Mouse (Mus musculus): Measurements from ENCODE around the gene Lgals2. TPM values are rescaled to one million over a fixed set of nuclear protein-coding genes. Genes with fewer than 3 reads are reported as not detected.
"Not testable (repeated sequence)": the region's sequence is repeated elsewhere in the genome, so short reads cannot be mapped to it uniquely, and the experiment has no call there.

Lgals2 gene
- polyA plus RNA-seq, 1 experiment from 2014 or later = not detected

DNA sequence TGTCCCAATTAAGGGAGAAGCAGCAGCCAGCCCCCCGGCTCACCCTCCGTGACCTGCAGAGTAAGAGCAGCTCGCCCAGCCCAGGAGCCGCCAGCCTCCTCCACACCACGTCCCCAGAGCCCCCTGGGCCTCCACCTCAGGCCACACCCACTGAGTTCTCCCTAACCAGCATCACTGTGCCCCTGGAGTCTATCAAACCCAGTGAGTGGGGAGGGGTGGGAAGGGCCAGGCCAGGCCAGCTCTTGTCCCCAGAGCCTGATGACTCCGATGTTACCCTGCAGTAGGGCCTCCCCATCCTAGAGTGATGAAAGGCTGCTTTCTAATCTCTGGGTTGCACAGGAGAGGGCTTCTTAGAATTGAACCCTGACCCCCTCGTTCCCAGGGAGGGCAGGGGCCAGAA, 37.1 kb upstream of the Lgals2 start:
- Histone ChIP-seq H3K27ac (no peak overlapping the region), H3K4me2 (replicated peaks) (no peak overlapping the region), H3K4me3 (no peak overlapping the region), H3K36me3 (peaks cover 69% of the 10 kb centered on the region), H3K9me3 (no peaks in the 10 kb centered on the region), H3K27me3 (no peaks in the 10 kb centered on the region), H3K9ac (peak overlapping the region; percentile 4; the same call in 1 of the 2 replicates), H3K4me1 (peaks cover 26% of the 10 kb centered on the region; the same call in 1 of the 2 replicates)
- ATAC-seq (ENCODE audit: insufficient number of reproducible peaks, insufficient read depth, low FRiP score, low TSS enrichment) = no peak
- WGBS = 56% methylated on average over 7 of the region's 7 CpGs

DNA sequence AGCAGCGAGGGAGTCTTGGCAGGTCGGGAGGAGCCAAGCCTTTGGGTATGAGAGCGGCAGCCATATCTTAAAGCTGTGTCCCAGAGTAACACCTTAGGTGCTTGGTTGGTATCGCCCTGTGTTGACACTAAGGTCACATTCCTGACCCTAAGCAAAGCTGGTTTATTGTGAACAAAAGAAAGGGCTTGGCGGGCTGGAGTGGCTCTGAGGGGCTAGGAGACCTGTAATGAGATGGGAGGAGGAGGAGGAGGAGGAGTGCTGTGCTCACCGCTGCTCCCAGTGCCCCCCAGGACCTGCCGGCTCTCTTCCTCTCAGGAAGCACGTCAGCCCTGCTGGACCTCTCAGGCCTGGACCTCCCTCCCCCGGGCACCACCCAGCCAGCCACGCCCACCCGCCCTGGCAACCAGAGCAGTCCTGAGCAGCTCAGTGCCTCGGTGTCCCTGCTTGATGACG, 34.1 kb upstream of the Lgals2 start:
- H3K36me3 ChIP-seq = peaks cover 91% of the 10 kb centered on the region
- H3K27ac ChIP-seq = no peak overlapping the region
- H3K4me1 ChIP-seq = peaks cover 21% of the 10 kb centered on the region; the same call in 1 of the 2 replicates
- H3K4me2 ChIP-seq (replicated peaks) = no peak overlapping the region
- H3K4me3 ChIP-seq = no peak overlapping the region
- 38% methylated on average over 13 of the region's 13 CpGs for WGBS
- H3K9me3 ChIP-seq = no peaks in the 10 kb centered on the region
- no peaks in the 10 kb centered on the region for H3K27me3 ChIP-seq
- no peak overlapping the region; the same call in 1 of the 2 replicates for H3K9ac ChIP-seq
- no peak for ATAC-seq (ENCODE audit: insufficient number of reproducible peaks, insufficient read depth, low FRiP score, low TSS enrichment)

DNA sequence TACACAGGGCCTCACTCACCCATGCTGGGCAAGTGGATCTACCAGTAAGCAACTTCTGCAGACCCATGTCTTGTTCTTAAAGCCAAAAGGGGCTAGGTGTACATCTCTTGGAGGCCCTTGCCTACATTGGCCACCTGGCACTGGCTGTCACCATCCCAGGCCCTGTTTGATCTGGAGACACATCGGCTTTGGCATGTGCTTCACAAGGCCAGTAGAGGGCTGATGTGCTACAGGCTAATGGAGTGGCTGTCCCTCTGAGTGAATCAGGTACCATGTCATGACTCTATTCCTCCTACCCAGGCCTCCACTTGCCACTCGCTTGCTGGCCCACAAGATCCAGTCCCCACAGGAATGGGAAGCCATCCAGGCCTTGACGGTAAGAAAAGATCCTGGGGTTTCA, 26.5 kb upstream of the Lgals2 start:
- WGBS = 96% methylated on average over 3 of the region's 3 CpGs
- H3K4me2 ChIP-seq (replicated peaks) = no peak overlapping the region
- peaks cover 16% of the 10 kb centered on the region for H3K4me1 ChIP-seq
- H3K4me3 ChIP-seq = no peak overlapping the region
- no peak overlapping the region for H3K9ac ChIP-seq
- H3K27me3 ChIP-seq = no peaks in the 10 kb centered on the region
- peaks cover 53% of the 10 kb centered on the region for H3K36me3 ChIP-seq
- ATAC-seq (ENCODE audit: insufficient number of reproducible peaks, insufficient read depth, low FRiP score, low TSS enrichment) = no peak
- no peaks in the 10 kb centered on the region for H3K9me3 ChIP-seq
- H3K27ac ChIP-seq = no peak overlapping the region

DNA sequence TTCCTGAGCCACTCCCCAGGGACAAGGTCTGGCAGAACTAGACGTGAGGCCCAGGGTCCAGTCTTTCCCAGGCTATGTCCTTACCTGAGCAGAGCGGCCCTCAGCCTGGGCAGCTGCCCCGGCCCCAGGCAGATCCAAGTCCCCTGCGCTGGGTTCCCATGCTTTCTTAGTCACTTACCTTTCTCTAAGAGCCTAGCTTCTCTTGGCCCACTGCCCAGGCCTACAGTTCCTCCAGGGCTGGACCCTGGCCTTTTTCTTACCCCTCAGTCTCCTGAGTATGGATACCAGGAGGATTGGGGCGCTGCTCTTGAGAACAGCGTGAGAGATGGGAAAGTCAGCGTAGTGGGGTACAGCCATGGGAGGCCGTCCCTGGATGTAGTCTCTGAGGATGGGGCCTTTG, 25.1 kb upstream of the Lgals2 start:
- Histone ChIP-seq H3K9me3 (no peaks in the 10 kb centered on the region), H3K4me3 (no peak overlapping the region), H3K36me3 (peaks cover 39% of the 10 kb centered on the region), H3K27ac (no peak overlapping the region), H3K9ac (no peak overlapping the region), H3K4me2 (replicated peaks) (no peak overlapping the region), H3K27me3 (no peaks in the 10 kb centered on the region), H3K4me1 (peaks cover 28% of the 10 kb centered on the region)
- WGBS = 93% methylated on average over 8 of the region's 8 CpGs
- no peak for ATAC-seq (ENCODE audit: insufficient number of reproducible peaks, insufficient read depth, low FRiP score, low TSS enrichment)

DNA sequence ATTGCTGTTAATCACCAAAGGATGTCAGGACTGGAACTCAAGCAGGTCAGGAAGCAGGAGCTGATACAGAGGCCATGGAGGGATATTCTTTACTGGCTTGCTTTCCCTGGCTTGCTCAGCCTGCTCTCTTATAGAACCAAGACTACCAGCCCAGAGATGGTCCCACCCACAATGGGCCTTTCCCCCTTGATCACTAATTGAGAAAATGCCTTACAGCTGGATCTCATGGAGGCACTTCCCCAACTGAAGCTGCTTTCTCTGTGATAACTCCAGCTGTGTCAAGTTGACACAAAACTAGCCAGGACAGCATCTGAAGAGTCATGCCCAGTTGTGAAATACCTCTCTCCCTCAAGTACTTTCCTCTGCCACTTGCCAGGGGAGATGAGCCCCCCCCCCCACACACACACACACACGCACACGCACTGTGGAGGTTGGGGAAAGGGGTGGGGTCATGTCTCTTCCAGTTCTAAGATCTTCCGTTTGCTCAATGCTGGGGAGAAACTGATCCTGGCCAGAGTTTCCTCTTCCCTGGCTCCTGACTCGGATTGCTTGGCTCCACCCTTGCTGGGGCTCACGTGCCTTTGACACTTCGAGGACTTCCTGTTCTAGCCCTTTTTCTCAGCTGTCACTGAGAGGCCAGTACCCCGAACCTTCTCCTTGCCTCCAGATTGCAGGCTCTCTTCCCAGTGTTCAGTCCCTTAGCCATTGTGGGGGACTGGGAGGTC, 23.6 kb upstream of the Lgals2 start:
- peak overlapping the region; percentile 86 for H3K4me2 ChIP-seq (replicated peaks)
- not testable (repeated sequence) for H3K9ac ChIP-seq; H3K4me3 ChIP-seq; ATAC-seq (ENCODE audit: insufficient number of reproducible peaks, insufficient read depth, low FRiP score, low TSS enrichment); H3K9me3 ChIP-seq; H3K27me3 ChIP-seq
- H3K27ac ChIP-seq = peak overlapping the region; percentile 99
- 35% methylated on average over 7 of the region's 7 CpGs for WGBS
- H3K4me1 ChIP-seq = peaks cover 31% of the 10 kb centered on the region
- H3K36me3 ChIP-seq = peaks cover 27% of the 10 kb centered on the region

DNA sequence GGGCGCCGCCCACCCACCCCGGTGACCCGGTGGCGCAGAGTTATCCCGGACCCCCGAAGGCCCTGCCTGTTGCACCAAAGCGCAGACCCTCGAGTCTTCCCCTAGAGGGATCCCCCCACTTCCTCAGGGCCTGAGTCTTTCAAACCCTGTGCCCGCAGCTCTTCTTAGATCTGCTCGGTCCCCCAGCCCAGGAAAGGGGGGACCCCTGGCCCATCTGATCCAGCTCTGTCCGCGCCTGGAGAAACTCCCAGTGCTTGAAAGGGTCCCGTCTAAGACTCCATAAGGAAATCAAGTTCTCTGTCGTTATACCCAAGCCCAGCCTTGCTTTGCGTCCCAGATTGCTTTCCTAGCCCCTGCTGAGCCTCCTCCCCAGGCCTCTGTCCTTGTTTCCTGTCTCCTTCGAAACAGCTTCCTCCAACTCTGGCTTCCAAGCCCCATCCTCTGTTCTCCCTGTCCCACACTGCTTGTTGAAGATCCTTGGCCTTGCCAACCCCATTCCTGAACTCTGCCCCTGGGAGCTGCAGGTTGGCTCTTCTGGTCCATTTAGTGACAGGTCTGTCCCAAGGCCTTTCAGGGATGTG, 22.6 kb upstream of the Lgals2 start:
- Histone ChIP-seq H3K9ac (peak overlapping the region; percentile 87), H3K4me3 (peak overlapping the region; percentile 74), H3K36me3 (peaks cover 16% of the 10 kb centered on the region), H3K27me3 (no peaks in the 10 kb centered on the region), H3K4me1 (peaks cover 31% of the 10 kb centered on the region), H3K9me3 (no peaks in the 10 kb centered on the region), H3K4me2 (replicated peaks) (peak overlapping the region; percentile 86), H3K27ac (peak overlapping the region; percentile 99)
- 1% methylated on average over 17 of the region's 17 CpGs for WGBS
- ATAC-seq (ENCODE audit: insufficient number of reproducible peaks, insufficient read depth, low FRiP score, low TSS enrichment) = peak; percentile 19

DNA sequence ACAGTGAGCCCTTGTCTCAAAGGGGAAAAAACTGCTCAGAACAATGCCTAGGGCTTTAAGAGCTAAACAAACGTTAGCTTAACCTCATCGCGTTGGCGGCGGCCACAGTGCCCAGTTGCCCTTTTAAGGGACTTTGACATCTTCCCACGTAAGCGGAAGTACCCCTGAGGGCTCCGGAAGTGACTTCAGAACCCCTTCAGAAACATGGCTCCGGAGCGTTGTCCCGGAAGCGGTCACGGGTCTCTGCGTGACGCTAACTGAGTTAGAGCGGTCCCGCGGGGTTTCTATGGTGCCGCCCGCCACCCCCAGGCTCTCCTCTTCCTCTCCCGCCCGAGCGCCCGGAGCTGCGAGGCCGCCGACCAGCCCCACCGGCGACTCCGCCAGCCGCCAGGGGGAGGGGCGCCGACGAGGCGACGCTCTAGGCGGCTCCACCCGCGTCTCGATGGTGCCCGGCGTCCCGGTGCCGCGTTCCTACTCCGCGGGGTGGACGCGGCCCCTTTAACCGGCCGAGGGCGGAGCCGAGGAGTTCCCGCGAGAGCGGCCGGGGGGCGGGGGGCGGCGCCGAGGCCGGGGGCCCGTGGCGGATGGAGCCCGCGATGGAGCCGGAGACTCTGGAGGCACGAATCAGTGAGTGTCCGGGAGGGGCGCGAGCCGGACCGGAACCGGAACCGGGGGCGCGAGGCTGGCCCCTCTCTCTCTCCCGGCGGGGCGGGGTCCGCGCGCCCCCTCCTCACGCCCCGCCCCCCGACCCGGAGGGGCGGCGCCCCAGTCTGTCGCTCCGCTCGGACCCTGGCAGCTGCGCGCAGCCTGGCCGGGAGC, 21.9 kb upstream of the Lgals2 start, which contains the start of gene Gga1:
Gene Gga1 (plus strand): TSS at position 200 of the 819 bp plus-strand sequence.
- peak within 1 kb of the TSS; percentile 86 for H3K4me2 ChIP-seq (replicated peaks)
- WGBS = under 1% methylated on average over 75 of the region's 95 CpGs
- peak within 1 kb of the TSS; percentile 74 for H3K4me3 ChIP-seq
- peak within 1 kb of the TSS; percentile 99 for H3K27ac ChIP-seq
- no peaks in the 10 kb centered on the region for H3K9me3 ChIP-seq
- H3K4me1 ChIP-seq = peaks cover 31% of the 10 kb centered on the region
- H3K36me3 ChIP-seq = peaks cover 15% of the 10 kb centered on the region
- no peaks in the 10 kb centered on the region for H3K27me3 ChIP-seq
- H3K9ac ChIP-seq = peak within 1 kb of the TSS; percentile 87
- peak; percentile 85 for ATAC-seq (ENCODE audit: insufficient number of reproducible peaks, insufficient read depth, low FRiP score, low TSS enrichment)

DNA sequence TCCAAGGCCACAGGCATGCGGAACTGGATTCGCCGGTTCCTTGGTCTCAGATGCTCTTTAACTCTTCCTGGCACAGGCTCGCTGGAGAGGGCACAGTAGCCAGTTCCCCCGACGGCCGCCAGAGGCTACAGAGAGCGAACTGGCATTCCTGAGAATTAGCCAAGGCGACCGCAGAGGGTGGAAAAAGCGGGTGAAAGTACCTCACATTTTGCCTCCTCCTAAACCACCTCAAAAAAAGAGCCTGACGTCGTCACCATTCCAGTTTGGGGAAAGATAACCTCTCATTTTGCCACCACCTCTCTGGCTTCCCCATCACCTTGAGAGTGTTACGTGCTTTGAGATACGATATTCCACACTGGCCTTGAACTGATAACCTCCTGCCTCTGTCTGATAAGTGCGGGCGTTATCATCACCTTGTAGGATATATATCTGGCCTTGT, 20.9 kb upstream of the Lgals2 start:
- peak; percentile 42; the same call in 1 of the 2 replicates for ATAC-seq (ENCODE audit: insufficient number of reproducible peaks, insufficient read depth, low FRiP score, low TSS enrichment)
- H3K4me3 ChIP-seq = peak overlapping the region; percentile 74
- peak overlapping the region; percentile 99 for H3K27ac ChIP-seq
- peaks cover 31% of the 10 kb centered on the region for H3K4me1 ChIP-seq
- H3K9me3 ChIP-seq = no peaks in the 10 kb centered on the region
- peak overlapping the region; percentile 87; the same call in 1 of the 2 replicates for H3K9ac ChIP-seq
- no peaks in the 10 kb centered on the region for H3K27me3 ChIP-seq
- H3K36me3 ChIP-seq = peaks cover 6% of the 10 kb centered on the region
- whole genome bisulfite sequencing = 5% methylated on average over 17 of the region's 17 CpGs
- peak overlapping the region; percentile 86 for H3K4me2 ChIP-seq (replicated peaks)

DNA sequence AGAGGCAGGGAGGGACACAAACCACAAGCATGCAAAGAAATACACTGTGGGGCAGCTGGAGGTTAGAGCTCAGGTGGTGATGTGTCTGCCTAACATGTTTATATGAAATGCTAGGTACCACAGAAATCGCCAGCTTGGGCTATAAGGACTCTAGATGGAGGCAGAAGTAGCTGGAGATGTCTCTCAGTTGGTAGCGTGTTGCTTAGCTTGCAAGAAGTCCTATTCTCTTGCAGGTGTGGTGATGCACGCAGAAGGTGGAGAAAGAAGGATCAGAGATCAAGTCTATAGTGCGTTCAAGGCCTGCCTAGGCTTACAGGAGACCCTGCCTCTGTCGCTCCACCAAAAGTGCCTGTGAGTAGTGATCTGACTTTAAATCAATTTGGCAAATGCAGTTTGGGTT, 20.2 kb upstream of the Lgals2 start:
- Histone ChIP-seq H3K36me3 (no peaks in the 10 kb centered on the region), H3K27ac (peak overlapping the region; percentile 99), H3K4me3 (no peak overlapping the region), H3K4me2 (replicated peaks) (peak overlapping the region; percentile 86), H3K4me1 (peaks cover 31% of the 10 kb centered on the region), H3K27me3 (no peaks in the 10 kb centered on the region), H3K9me3 (no peaks in the 10 kb centered on the region), H3K9ac (peak overlapping the region; percentile 10; the same call in 1 of the 2 replicates)
- ATAC-seq (ENCODE audit: insufficient number of reproducible peaks, insufficient read depth, low FRiP score, low TSS enrichment) = no peak
- WGBS = 66% methylated on average over 5 of the region's 5 CpGs

DNA sequence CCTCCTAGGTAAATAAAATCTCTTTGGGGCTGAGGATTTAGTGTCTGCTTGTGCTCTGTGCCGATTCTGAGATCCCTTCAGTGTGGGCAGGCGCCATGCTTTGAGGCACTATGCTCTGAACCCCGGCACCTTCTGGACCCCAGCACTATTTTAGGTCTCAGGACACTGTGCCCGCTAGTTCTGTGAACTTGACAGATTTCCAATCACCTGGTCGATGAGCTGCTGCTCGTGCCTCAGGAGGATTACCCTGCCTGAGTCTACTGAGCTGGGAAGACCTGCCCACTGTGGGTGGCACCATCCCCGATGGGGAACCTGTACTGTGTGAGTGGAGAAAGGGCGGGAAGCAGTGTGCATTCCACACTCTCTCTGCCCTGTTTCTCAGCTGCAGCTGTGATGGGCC, 19.7 kb upstream of the Lgals2 start:
- no peak overlapping the region for H3K9ac ChIP-seq
- no peaks in the 10 kb centered on the region for H3K27me3 ChIP-seq
- peaks cover 31% of the 10 kb centered on the region for H3K4me1 ChIP-seq
- peak overlapping the region; percentile 99 for H3K27ac ChIP-seq
- no peaks in the 10 kb centered on the region for H3K36me3 ChIP-seq
- no peaks in the 10 kb centered on the region for H3K9me3 ChIP-seq
- 71% methylated on average over 8 of the region's 8 CpGs for WGBS
- no peak overlapping the region for H3K4me2 ChIP-seq (replicated peaks)
- H3K4me3 ChIP-seq = no peak overlapping the region
- ATAC-seq (ENCODE audit: insufficient number of reproducible peaks, insufficient read depth, low FRiP score, low TSS enrichment) = no peak

DNA sequence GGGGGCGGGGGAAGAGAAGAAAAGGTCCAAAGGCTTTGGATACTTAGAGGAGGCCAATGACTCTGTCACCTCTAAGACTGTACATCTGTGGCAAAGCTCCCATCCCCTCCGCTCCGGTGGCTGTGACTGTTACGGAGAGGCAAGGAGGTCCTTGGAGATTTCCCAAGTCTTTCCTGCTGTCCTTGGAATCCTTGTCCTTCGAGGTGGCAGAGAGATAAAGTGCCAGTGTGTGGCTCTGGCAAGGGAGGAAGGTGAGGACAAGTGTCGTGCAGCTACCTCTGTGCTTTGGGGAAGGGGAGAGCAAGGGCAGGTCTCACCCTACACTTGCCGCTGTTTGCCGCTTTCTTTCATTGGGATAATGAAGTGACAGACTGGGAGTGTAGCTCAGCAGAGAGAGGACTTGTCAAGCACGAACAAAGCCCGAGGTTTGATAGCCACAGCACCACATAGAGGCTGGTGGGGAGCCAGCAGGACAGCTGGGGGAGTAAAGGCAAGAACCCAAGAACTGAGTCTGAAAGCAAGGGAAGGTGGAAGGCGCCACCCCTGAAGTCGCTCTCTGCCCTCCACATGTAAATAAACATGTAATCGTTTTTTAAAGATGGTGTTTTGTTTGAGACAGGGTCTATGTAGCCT, 18.6 kb upstream of the Lgals2 start:
- 56% methylated on average over 13 of the region's 13 CpGs for WGBS
- H3K36me3 ChIP-seq = no peaks in the 10 kb centered on the region
- H3K9me3 ChIP-seq = no peaks in the 10 kb centered on the region
- H3K4me2 ChIP-seq (replicated peaks) = no peak overlapping the region
- no peak overlapping the region for H3K4me3 ChIP-seq
- no peak for ATAC-seq (ENCODE audit: insufficient number of reproducible peaks, insufficient read depth, low FRiP score, low TSS enrichment)
- peaks cover 21% of the 10 kb centered on the region for H3K4me1 ChIP-seq
- no peak overlapping the region for H3K27ac ChIP-seq
- H3K9ac ChIP-seq = no peak overlapping the region; the same call in 1 of the 2 replicates
- no peaks in the 10 kb centered on the region for H3K27me3 ChIP-seq
